Mouse (Mus musculus): ENCODE data around the gene Crlf1.

The Crlf1 gene

DNA sequence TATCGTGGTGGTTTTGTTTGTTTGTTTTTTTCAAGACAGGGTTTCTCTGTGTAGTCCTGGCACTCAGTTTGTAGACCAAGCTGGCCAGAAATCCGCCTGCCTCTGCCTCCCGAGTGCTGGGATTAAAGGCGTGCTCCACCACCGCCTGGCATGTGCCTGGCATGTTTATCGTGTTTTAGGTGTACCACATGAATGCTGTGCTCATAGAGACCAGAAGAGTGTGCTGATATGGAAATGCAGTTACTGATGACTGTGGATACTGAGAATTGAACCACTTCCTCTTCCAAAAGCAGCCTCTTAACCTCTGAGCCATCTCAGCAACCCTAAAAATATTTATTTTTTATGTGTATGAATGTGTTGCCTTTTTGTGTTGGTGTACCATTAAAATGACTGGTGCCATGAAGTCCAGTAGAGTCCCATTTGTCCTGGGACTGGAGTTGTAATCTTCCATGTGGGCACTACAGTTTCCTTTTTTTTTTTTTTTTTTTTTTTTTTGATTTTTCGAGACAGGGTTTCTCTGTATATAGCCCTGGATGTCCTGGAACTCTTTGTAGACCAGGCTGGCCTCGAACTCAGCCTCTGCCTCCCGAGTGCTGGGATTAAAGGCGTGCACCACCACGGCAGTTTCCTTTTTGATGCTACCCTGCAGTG is 19.4 kb downstream of the Crlf1 start:
- no peaks in the 10 kb centered on the region for H3K27me3 ChIP-seq (ENCODE audit: control insufficient read depth, insufficient read depth, low read length, poor library complexity, severe bottlenecking)
- DNase-seq (ENCODE audit: low read depth, low spot score): peak; percentile 43
- peaks cover 9% of the 10 kb centered on the region for H3K36me3 ChIP-seq (ENCODE audit: control insufficient read depth, insufficient read depth, low read length, poor library complexity, severe bottlenecking)

DNA sequence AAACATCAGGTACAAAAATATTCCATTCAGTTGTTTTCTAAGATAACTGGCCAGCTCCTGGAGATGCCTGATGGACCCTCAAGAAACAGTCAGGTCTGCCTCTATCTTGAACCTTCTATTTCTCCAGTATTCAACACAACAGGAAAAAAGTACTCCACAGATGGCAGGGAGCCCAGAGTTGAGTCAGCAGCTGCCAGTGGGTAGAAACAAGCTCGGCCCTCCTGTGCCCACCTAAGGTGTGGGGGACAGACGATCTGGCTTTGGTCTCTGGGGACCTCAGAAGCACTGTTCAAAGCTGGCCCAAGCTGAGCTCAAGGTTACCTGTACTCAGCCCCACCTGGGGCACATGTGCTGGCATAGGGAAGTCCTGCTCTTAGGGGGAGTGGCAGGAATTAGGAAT is 20.5 kb downstream of the Crlf1 start:
- no peak for DNase-seq (ENCODE audit: low read depth, low spot score)
- Histone ChIP-seq H3K36me3 (ENCODE audit: control insufficient read depth, insufficient read depth, low read length, poor library complexity, severe bottlenecking) (peaks cover 9% of the 10 kb centered on the region; the same call in 1 of the 2 replicates), H3K27me3 (ENCODE audit: control insufficient read depth, insufficient read depth, low read length, poor library complexity, severe bottlenecking) (no peaks in the 10 kb centered on the region)

DNA sequence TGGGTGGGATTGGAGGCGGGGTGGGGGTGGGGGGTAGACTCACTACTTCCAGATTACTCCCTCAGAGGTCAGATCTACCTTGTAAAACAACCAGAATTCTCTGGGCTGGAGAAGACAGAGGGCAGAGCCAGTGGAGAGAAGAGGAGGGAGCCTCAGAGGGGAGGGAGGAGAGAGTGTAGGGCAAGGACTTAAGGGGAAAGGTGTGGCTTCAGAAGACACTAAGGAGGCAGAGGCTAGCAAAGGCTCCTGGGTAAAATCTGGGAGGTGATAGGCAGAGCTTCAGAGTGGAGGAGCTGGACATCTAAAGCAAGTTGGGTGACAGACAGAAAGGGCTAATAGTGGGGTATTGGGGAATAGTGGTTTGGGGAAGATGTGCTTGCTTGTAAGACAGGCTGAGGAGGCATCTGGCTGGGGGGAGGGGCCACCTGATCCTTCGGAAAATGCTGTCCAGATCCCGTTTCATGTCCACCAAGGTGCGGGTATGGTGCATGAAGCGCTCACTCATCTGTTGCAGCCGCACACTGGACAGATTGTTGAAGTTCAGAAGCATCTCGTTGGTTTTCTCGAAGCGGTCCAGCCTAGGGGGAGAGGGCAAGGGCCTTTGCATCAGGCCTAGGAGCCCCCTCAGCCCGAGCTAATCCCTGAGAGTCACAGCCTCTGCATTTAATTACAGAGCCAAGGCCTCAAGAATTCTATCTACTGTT is 25.1 kb downstream of the Crlf1 start:
- Histone ChIP-seq H3K27me3 (ENCODE audit: control insufficient read depth, insufficient read depth, low read length, poor library complexity, severe bottlenecking) (no peaks in the 10 kb centered on the region), H3K36me3 (ENCODE audit: control insufficient read depth, insufficient read depth, low read length, poor library complexity, severe bottlenecking) (peaks cover 8% of the 10 kb centered on the region; the same call in 1 of the 2 replicates)
- no peak for DNase-seq (ENCODE audit: low read depth, low spot score)

DNA sequence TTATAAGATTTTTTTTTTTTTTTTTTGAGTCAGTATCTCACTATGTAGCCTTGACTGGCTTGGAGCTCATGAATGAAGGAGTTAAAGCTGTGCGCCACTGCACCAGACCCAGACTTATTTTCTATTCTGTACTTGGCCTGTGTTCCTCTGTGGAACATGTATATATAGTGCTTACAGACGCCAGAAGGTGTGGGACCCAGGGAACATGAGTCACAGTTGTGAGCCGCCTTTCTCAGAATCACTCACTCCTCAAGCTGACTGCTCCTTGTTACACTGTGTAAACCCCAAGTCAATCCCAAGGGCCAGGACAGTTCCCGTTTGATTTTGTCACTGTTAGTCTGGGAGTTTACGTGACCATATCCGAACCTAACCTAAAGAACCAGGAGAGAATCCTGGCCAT is 26.1 kb downstream of the Crlf1 start:
- DNase-seq (ENCODE audit: low read depth, low spot score): no peak
- Histone ChIP-seq H3K36me3 (ENCODE audit: control insufficient read depth, insufficient read depth, low read length, poor library complexity, severe bottlenecking) (peaks cover 8% of the 10 kb centered on the region), H3K27me3 (ENCODE audit: control insufficient read depth, insufficient read depth, low read length, poor library complexity, severe bottlenecking) (no peaks in the 10 kb centered on the region)

DNA sequence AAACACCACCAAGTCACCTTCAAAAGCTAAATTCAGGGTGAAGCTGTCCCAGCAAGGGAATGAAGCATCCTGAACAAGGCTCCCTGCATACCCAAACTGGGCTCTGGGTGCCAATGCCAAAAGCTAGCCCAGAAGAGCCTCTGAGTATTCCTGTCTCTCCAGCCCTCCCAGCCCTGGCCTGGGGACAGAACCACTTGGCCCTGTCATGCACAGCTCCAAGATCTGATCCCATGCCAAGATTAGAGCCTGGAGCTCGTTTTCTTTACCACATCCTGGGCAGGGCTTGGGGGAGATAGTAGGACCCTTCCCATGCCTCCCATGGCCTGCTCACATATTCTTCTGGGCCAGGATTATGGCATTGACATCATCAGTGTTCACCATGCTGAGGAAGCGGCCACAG is 26.6 kb downstream of the Crlf1 start:
- H3K36me3 ChIP-seq (ENCODE audit: control insufficient read depth, insufficient read depth, low read length, poor library complexity, severe bottlenecking): peaks cover 8% of the 10 kb centered on the region
- H3K27me3 ChIP-seq (ENCODE audit: control insufficient read depth, insufficient read depth, low read length, poor library complexity, severe bottlenecking): no peaks in the 10 kb centered on the region
- DNase-seq (ENCODE audit: low read depth, low spot score): no peak

DNA sequence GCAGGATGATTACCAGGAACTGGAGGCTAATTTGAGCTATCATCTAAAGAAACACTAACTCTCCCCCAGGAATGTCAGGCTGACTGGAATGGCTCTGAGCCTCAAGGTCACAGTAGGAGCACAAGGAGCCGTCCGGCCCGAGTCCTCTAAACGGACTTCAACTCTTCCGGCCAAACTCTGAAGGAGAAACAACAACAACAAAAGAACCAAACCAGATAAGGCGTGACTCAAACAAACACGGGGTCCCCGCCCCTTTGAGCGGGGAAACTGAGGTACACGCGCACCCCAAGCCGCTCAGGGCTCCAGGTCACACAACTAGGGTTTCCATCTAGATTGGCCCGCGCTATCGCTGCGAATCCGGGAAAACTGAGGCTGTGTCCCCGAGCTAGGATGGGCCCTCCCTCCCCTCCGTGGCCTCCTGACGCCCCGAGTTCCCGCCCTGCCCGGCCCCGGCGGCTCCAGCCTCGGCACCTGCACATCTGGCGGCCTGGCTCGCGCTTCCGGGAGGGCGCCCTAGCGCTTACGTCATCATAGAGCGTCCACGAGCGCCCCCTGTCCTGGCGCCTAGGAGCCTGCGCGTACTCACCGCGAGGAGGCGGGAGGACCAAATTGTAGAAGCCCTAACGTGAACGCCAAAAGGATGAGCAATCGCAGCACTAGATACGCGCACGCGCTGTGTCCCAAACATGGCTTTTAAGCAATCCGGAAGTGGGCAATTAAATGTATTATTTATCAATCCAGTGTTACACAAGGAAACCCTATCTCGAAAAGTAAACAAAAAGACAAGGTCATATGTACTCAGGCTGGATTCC is 29.8 kb downstream of the Crlf1 start:
- Histone ChIP-seq H3K27me3 (ENCODE audit: control insufficient read depth, insufficient read depth, low read length, poor library complexity, severe bottlenecking) (no peaks in the 10 kb centered on the region), H3K36me3 (ENCODE audit: control insufficient read depth, insufficient read depth, low read length, poor library complexity, severe bottlenecking) (peaks cover 3% of the 10 kb centered on the region; the same call in 1 of the 2 replicates)
- DNase-seq (ENCODE audit: low read depth, low spot score): peak; percentile 99

DNA sequence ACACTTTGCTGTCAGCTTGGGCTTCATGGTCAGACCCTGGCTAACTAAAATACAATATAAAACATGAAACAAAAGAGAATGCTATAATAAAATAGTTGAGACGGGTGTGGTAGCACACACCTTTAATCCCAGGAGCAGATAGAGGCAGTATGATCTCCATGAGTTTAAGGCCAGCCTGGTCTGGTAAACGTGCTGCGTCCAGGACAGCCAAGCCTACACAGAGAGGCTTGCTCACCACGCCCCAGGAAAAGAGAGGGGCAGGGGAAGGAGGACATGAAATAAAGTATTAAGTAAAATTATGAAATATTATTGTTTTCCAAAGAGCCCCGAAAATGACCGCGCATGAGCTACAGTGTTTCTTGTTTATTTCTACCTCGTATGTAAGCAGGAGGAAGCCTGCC is 34.2 kb downstream of the Crlf1 start:
- DNase-seq (ENCODE audit: low read depth, low spot score): no peak
- H3K36me3 ChIP-seq (ENCODE audit: control insufficient read depth, insufficient read depth, low read length, poor library complexity, severe bottlenecking): peaks cover 2% of the 10 kb centered on the region
- no peaks in the 10 kb centered on the region for H3K27me3 ChIP-seq (ENCODE audit: control insufficient read depth, insufficient read depth, low read length, poor library complexity, severe bottlenecking)

DNA sequence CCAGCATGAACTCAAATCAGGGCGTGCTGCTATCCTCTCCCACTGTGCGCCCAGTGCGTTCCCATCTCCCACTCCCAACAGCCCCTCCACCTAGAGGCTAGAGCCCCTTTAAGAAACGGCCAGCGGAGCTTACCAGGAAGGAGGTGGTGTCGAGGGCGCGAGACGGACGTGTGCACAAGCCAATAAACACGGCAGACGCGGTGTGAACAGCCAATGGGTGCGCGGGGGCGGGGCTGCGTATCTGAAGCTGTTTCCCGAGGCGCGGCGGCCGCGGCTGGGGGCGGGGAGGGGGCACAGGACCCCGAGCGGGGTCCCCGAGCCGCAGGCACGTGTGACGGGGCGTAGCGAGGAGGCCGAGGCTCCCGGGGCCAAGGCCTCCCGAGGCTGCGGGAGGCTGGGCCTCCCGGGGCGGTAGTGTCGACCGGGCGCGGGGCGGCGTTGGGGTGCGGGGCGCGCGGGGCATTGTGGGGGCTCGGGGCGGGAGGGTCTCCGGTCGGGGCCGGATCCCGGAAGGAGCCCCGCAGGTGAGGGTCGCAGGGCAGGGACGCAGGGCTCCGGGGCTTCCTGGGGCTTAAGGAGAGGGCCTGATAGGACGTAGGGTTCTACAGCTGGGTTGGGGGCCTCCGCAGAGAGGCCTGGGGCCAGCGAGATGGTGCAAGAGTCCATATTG is 34.7 kb downstream of the Crlf1 start, which contains the start of the genes Fkbp8 and Kxd1:
Fkbp8 (plus strand) TSS at position 213 of the 670 bp plus-strand sequence.
Kxd1 (minus strand) TSS at position 445 of the 670 bp plus-strand sequence.
- peak; percentile 96 for DNase-seq (ENCODE audit: low read depth, low spot score)
- H3K27me3 ChIP-seq (ENCODE audit: control insufficient read depth, insufficient read depth, low read length, poor library complexity, severe bottlenecking): no peaks in the 10 kb centered on the region
- H3K36me3 ChIP-seq (ENCODE audit: control insufficient read depth, insufficient read depth, low read length, poor library complexity, severe bottlenecking): peaks cover 2% of the 10 kb centered on the region

DNA sequence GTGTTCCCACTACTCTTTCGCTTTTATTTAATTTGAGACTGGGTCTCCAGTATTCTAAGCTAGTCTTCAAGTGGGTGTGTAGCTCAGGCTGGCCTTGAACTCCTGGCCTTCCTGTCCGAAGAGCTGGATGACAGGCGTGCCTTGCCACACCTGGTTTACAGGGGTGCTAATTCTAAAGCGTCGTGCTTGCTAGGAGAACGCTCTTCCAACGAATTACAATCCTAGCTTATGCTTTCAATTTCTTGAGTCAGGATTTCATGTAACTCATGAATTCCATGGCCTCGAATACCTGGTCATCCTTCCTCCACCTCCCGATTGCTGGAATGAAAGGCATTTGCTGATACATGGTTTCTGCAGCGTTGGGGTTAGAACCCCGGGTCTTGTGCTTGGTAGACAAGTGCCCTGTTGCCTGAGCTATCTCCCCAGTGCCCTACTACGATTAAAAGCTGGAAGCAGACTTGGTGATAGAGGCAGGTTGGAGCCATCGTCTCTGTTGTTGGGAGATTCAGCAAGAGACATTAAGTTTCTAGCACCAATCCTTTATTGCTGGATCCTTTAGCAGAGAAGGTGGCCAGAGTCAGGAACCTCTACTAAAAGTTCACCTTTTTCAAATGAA is 35.3 kb downstream of the Crlf1 start:
- no peak for DNase-seq (ENCODE audit: low read depth, low spot score)
- H3K27me3 ChIP-seq (ENCODE audit: control insufficient read depth, insufficient read depth, low read length, poor library complexity, severe bottlenecking): no peaks in the 10 kb centered on the region
- peaks cover 2% of the 10 kb centered on the region for H3K36me3 ChIP-seq (ENCODE audit: control insufficient read depth, insufficient read depth, low read length, poor library complexity, severe bottlenecking)

DNA sequence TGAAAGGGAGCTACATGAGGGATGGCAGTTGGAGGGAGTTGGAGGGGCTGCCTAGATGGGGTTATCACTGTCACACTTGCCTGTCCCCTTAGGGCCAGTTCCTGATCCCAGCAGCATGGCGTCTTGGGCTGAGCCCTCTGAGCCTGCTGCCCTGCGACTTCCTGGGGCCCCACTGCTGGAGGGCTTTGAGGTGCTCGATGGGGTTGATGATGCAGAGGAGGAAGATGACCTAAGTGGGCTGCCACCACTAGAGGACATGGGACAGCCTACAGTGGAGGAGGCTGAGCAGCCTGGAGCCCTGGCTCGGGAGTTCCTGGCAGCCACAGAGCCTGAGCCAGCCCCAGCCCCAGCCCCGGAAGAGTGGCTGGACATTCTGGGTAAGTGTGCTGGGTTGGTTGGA is 36.3 kb downstream of the Crlf1 start:
- Histone ChIP-seq H3K36me3 (ENCODE audit: control insufficient read depth, insufficient read depth, low read length, poor library complexity, severe bottlenecking) (peaks cover 4% of the 10 kb centered on the region), H3K27me3 (ENCODE audit: control insufficient read depth, insufficient read depth, low read length, poor library complexity, severe bottlenecking) (no peaks in the 10 kb centered on the region)
- DNase-seq (ENCODE audit: low read depth, low spot score): no peak

DNA sequence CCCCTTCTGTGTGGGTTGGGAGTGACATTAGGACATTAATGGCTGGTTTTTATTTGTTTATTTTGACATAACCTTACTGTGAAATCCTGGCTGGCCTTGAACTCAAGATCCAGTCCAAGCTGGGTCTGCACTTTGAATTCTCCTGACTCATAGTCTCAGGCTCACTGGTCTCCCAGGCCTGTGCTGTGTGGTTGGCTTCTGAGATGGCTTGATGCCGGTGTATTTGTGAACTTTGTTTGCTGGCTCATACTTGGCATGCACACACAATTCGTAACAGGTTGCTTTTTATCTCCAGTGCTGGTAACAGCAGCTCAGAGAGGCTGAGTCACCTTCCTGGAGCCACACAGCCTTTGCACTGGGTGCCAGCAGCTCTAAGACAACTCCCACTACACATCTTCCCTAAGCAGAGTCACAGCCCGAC is 36.8 kb downstream of the Crlf1 start:
- Histone ChIP-seq H3K36me3 (ENCODE audit: control insufficient read depth, insufficient read depth, low read length, poor library complexity, severe bottlenecking) (peaks cover 5% of the 10 kb centered on the region), H3K27me3 (ENCODE audit: control insufficient read depth, insufficient read depth, low read length, poor library complexity, severe bottlenecking) (no peaks in the 10 kb centered on the region)
- no peak for DNase-seq (ENCODE audit: low read depth, low spot score)

DNA sequence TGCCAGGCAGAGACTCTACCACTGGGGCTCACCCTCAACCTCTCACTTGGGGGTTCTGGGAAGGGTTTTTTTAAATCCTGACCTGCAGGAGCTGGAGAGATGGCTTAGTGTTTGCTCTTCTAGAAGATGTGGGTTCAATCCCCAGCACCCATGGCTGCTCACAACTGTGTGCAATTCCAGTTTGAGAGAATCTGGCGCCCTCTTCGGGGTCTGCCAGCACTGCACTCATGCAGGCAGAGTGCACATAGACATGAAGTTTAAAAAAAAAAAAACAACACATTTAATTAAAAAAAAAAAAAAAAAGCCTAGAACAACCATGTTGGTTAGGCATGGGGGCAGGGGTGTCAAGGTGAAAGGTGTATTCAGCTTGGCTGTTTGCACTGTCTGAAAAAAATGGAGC is 37.4 kb downstream of the Crlf1 start:
- no peak for DNase-seq (ENCODE audit: low read depth, low spot score)

DNA sequence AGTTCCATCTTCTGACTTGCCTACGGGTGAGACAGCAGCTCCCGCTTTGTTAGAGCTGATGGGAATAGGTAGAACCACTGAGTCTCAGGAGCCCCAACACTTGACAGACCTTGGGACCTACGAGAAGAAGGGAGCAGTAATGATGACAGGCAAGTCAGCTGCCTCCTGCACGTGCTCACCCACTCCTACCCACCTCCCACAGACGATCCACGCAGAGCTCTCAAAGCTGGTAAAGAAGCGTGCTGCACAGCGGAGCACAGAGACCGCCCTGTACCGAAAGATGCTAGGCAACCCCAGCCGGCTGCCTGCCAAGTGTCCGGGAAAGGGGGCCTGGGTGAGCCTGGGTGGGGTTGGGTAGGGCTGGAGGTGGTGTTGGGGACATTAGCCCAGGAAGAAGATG is 41.3 kb downstream of the Crlf1 start:
- peaks cover 5% of the 10 kb centered on the region for H3K36me3 ChIP-seq (ENCODE audit: control insufficient read depth, insufficient read depth, low read length, poor library complexity, severe bottlenecking)
- H3K27me3 ChIP-seq (ENCODE audit: control insufficient read depth, insufficient read depth, low read length, poor library complexity, severe bottlenecking): no peaks in the 10 kb centered on the region
- no peak for DNase-seq (ENCODE audit: low read depth, low spot score)

More for the DNA sequence above, 37.4 kb downstream of the Crlf1 start:
- Histone ChIP-seq H3K27me3 (ENCODE audit: control insufficient read depth, insufficient read depth, low read length, poor library complexity, severe bottlenecking) (no peaks in the 10 kb centered on the region), H3K36me3 (ENCODE audit: control insufficient read depth, insufficient read depth, low read length, poor library complexity, severe bottlenecking) (peaks cover 5% of the 10 kb centered on the region)

DNA sequence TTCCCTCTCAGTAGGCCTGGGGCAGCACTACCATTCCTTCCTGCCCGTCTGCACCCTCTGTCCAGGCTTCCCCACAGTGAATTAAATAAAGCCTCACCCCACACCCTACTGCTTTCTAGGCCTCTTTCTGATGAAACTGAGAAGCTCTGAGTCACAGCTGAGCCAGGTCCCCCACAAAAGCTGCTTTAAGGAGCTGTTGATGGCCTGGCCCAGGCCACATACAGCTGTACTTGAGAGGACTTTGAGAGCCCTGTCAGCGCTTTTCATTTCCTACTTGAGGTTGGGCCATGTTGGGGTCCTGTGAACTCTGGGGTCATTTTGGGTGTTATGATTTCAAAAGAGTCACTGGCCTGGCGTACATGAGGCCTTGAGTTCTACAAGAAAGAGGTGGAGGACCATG is 42.3 kb downstream of the Crlf1 start:
- Histone ChIP-seq H3K36me3 (ENCODE audit: control insufficient read depth, insufficient read depth, low read length, poor library complexity, severe bottlenecking) (peaks cover 5% of the 10 kb centered on the region), H3K27me3 (ENCODE audit: control insufficient read depth, insufficient read depth, low read length, poor library complexity, severe bottlenecking) (no peaks in the 10 kb centered on the region)
- DNase-seq (ENCODE audit: low read depth, low spot score): no peak
